Mouse (Mus musculus): ENCODE measurements around the gene C130074G19Rik.

Gene C130074G19Rik

DNA sequence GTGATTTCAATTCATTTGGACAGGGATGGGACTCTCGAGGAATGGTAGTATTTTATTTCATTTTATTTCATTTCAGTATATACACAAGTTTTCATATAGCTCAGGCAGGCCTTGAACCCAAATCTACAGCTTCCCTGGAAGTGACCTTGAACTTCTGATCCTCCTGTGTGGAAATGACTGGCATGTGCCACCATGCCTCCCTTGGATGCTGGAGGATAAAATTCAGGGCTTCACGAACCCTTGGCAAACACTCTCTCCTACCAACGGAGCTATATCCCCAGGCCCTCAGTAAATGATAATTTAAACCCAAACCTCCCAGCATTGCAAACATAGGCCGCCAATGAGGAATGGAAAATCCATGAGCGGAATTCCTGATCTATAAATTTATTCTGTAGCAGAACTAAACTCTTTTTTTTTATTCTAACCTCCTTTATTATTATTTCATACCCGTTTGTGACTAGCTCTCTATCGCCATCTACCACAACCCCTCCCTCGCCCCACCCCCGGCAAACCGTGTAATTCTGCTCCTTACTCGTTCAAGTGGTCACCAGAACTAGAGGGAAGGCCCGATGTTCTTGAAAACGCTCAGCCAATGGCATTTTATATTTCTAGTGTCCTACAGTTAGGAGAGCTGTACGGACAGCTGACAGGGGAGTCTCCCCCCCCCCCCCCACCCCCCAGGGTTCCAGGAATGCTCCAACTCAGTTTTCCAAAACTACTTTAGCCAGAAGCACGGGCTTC lies 38.5 kb downstream of the C130074G19Rik start:
- in situ Hi-C loops (cut with MboI, MseI), result loop anchor here (5.0 kb wide), 1 partner anchor 358 kb away; the partner anchor contains the start of gene Rab3gap2

DNA sequence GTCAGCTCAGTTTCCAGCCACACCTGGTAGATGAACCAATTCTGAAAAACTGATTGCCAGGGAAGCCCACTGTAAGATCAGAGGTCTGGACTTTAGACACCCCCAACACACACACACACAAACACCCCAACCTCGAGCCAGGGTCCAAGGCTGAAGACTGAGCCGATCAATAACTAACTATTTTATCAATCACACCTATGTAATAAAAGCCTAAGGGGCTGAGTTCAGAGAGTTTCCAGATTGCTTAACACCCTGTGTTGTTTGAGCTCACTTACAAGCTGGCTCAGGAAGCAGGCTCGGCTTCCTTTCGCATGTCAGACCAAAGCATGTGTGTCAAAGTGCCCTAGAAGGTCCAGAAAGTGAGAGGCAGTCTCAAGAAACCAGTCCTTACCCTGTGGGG lies 45.4 kb downstream of the C130074G19Rik start:
- in situ Hi-C loops (cut with MboI, MseI), result no loop called here

DNA sequence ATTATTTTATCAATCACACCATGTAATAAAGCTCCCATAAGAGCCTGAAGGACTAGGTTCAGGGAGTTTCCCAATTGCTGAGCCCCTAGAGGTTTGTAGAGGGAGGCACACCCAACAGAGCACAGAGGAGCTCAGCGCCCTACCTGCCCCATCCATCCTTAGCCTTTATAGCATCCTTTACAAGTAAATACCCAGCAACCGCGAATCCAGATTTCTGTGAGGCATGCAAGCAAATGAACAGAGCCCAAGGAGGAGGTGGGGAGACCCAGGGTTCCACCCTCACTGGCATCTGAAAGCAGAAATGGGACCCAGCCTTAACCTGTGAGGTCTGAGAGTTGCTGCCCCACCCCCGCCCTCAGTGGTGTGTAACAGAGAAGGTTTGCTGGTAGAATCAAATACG lies 46.7 kb downstream of the C130074G19Rik start:
- in situ Hi-C loops (cut with MboI, MseI), result no loop called here

DNA sequence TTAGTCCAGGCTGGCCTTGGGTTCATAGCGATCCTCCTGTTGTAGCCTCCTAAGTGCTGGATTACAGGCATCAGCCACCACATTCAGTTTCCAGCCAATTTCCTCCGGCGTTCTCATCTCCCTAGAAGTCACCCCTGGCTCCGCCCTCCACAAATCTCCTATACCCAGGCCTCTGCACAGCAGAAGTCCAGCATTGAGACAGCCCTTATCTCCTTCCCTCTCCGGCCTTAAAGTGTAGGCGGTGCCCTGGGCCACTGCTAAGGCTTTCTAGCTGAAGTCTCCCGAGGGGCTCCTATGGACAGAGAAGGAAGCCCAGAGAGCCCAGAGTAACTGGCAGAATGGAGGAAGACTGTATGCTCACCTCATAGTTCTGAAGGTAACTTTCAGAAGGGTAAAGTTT lies 49.5 kb downstream of the C130074G19Rik start:
- in situ Hi-C loops (cut with MboI, MseI), result no loop called here

DNA sequence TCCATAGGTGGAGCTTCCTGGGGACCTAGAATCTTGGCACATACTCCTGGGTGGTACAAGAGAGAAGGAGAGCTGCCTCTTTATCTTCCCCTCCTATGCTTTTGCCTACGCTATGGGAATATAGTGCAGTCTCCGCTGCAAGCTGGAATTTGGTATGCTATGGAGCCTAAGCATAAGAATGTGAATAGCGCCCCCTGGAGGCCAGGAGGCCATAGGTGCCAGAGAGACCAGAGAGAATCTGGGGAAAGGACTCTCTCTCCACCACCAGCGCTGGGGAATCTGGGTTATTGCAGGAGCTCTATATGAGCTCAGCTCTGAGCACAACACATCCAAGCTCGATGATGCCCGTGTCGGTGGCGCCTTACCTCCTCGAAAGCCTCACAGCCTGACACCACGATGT lies 50.8 kb downstream of the C130074G19Rik start:
- in situ Hi-C loops (cut with MboI, MseI), result no loop called here

- in situ Hi-C loops (cut with MboI, MseI), result loop anchor here (10.0 kb wide), 1 partner anchor 815 kb away; the partner anchor contains the start of gene Dusp10
Measured at GRCm38 (mm10) chr1:184829897-184830296, 53.1 kb downstream of the C130074G19Rik start.

DNA sequence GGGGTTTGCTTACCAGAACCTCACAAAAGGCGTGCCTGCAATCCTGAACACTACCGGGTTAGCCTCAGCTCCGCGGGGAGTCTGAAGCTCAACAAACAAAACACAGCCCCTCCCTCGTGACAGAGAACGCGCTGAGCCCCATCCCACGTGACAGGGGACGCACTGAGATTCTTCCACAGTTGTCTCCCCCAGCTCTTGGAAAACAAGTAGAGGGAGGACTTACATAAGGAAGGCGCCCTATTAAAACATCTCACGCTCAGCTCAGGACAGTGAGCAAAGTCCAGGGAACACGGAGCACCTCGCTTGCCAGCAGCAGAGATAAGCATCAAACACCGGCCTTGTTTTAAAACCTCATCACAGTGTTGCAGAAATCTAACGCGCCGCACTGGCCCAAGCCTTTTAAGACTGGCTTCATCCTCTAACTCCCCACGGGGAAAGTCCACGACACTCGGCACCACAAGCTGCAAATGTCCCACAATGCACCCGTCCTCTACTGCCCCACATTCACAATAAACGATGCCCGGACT lies 55.8 kb downstream of the C130074G19Rik start:
- in situ Hi-C loops (cut with MboI, MseI), result loop anchor here (10.0 kb wide), 1 partner anchor 812 kb away; the partner anchor contains the start of gene Dusp10

- in situ Hi-C loops (cut with MboI, MseI), result loop anchor here (10.0 kb wide), 1 partner anchor 810 kb away; the partner anchor contains the start of gene Dusp10
Measured at GRCm38 (mm10) chr1:184825093-184825492, 57.9 kb downstream of the C130074G19Rik start.

DNA sequence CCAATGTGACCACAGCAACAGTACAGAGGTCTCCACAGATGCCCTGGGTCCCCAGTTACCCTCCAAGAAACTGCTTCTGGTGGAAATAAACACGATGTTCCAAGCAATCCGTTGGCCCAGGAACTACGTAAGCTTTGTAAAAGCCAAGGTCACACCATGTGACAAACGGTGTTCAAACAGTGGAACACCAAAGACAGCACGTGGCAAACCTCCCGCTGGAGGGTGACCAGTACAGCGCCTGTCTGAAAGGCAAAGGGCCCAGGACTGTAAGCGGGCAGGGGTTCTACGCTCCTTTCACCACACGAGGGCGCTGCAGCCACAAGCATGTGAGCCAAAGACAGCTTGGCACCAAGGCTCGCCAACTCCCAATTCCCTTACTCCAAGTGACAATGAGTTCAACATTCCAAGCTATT lies 58.6 kb downstream of the C130074G19Rik start:
- in situ Hi-C loops (cut with MboI, MseI), result loop anchor here (10.0 kb wide), 1 partner anchor 810 kb away; the partner anchor contains the start of gene Dusp10

DNA sequence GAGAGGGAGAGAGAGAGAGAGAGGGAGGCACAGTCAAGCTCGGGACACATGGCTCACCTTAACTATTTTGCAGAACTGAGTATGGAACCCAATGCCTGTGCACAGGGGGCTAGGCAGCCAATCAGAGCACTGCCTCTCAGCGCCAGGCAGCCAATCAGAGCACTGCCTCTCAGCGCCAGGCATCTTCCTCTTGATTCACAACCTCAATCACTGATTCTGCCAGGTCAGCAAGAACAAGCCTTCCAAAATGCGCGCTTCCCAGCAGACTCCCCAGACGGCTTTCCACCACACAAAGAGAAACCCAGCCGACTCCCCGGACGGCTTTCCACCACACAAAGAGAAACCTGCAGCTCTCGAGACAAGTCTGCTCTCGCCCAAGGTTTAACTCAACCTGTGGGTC lies 60.3 kb downstream of the C130074G19Rik start:
- in situ Hi-C loops (cut with MboI, MseI), result loop anchor here (10.0 kb wide), 1 partner anchor 808 kb away; the partner anchor contains the start of gene Dusp10

All from T-helper 1 cell (primary cell).